Mouse (Mus musculus): Measurements from ENCODE around the gene Trim38. TPM values are rescaled to one million over a fixed set of nuclear protein-coding genes. Genes with fewer than 3 reads are reported as not detected.
"Not testable (repeated sequence)": the region's sequence is repeated elsewhere in the genome, so short reads cannot be mapped to it uniquely, and the experiment has no call there.

Trim38 gene
- polyA plus RNA-seq, 1 experiment from 2014 or later: not detected

GRCm38 (mm10) chr13:23750839-23751477 is 18.8 kb upstream of the Trim38 start, which contains the start of gene Hist1h2ab:
Gene Hist1h2ab, plus strand, starts transcription at chr13:23751126.
- H3K9ac ChIP-seq (replicated peaks; ENCODE audit: low read depth); H3K4me1 ChIP-seq (ENCODE audit: insufficient read depth, low read depth, low read length); H3K27me3 ChIP-seq (replicated peaks; ENCODE audit: insufficient read depth, low read length); H3K9me3 ChIP-seq (ENCODE audit: low read length); H3K36me3 ChIP-seq (ENCODE audit: insufficient read depth, low read length): not testable (repeated sequence)
- TF ChIP-seq CTCF (IDR thresholded peaks at IDR 0.05): 0 out of 2 replicates have a peak, but pooled peaks have one; percentile 16
- TF ChIP-seq EP300 (IDR thresholded peaks at IDR 0.05): peak; percentile 64
- peak within 1 kb of the TSS; percentile 89 for H3K27ac ChIP-seq (ENCODE audit: low read length)
- ATAC-seq (peak; percentile 45), DNase-seq (ENCODE audit: low spot score) (peak; percentile 93)
- WGBS: under 1% methylated on average over 25 of the region's 47 CpGs
- peak within 1 kb of the TSS; percentile 62 for H3K4me2 ChIP-seq (replicated peaks; ENCODE audit: low read depth, low read length)
- peak within 1 kb of the TSS; percentile 31 for H3K4me3 ChIP-seq (ENCODE audit: low read depth, low read length)

GRCm38 (mm10) chr13:23751478-23751956 is 18.2 kb upstream of the Trim38 start:
- Histone ChIP-seq H3K27me3 (replicated peaks; ENCODE audit: insufficient read depth, low read length) (no peaks in the 10 kb centered on the region), H3K4me2 (replicated peaks; ENCODE audit: low read depth, low read length) (peak overlapping the region; percentile 62), H3K9ac (replicated peaks; ENCODE audit: low read depth) (no peak overlapping the region), H3K36me3 (ENCODE audit: insufficient read depth, low read length) (no peaks in the 10 kb centered on the region), H3K9me3 (ENCODE audit: low read length) (no peaks in the 10 kb centered on the region), H3K4me1 (ENCODE audit: insufficient read depth, low read depth, low read length) (no peaks in the 10 kb centered on the region; the same call in 1 of the 2 replicates), H3K27ac (ENCODE audit: low read length) (peak overlapping the region; percentile 73), H3K4me3 (ENCODE audit: low read depth, low read length) (peak overlapping the region; percentile 31; the same call in 1 of the 2 replicates)
- under 1% methylated on average over 11 of the region's 11 CpGs for WGBS
- TF ChIP-seq EP300 (IDR thresholded peaks at IDR 0.05) (no peak), CTCF (IDR thresholded peaks at IDR 0.05) (no peak)
- no peak for ATAC-seq
- DNase-seq (ENCODE audit: low spot score): no peak

GRCm38 (mm10) chr13:23752067-23752741 is 17.5 kb upstream of the Trim38 start, which contains the start of gene Hist1h3b:
Gene Hist1h3b, plus strand, starts transcription at chr13:23752267.
- ATAC-seq (peak; percentile 62), DNase-seq (ENCODE audit: low spot score) (peak; percentile 91)
- Histone ChIP-seq H3K27ac (ENCODE audit: low read length) (peak within 1 kb of the TSS; percentile 89), H3K4me2 (replicated peaks; ENCODE audit: low read depth, low read length) (peak within 1 kb of the TSS; percentile 62), H3K4me3 (ENCODE audit: low read depth, low read length) (peak within 1 kb of the TSS; percentile 31)
- H3K36me3 ChIP-seq (ENCODE audit: insufficient read depth, low read length); H3K27me3 ChIP-seq (replicated peaks; ENCODE audit: insufficient read depth, low read length); H3K9ac ChIP-seq (replicated peaks; ENCODE audit: low read depth); H3K9me3 ChIP-seq (ENCODE audit: low read length); H3K4me1 ChIP-seq (ENCODE audit: insufficient read depth, low read depth, low read length): not testable (repeated sequence)
- WGBS: 1% methylated on average over 14 of the region's 47 CpGs

GRCm38 (mm10) chr13:23752742-23753172 is 17.0 kb upstream of the Trim38 start:
- DNase-seq (ENCODE audit: low spot score) (no peak), ATAC-seq (no peak)
- H3K4me3 ChIP-seq (ENCODE audit: low read depth, low read length): no peak overlapping the region
- TF ChIP-seq EP300 (IDR thresholded peaks at IDR 0.05) (no peak), CTCF (IDR thresholded peaks at IDR 0.05) (no peak)
- H3K9ac ChIP-seq (replicated peaks; ENCODE audit: low read depth): no peak overlapping the region
- no peaks in the 10 kb centered on the region for H3K9me3 ChIP-seq (ENCODE audit: low read length)
- H3K27me3 ChIP-seq (replicated peaks; ENCODE audit: insufficient read depth, low read length): no peaks in the 10 kb centered on the region
- H3K36me3 ChIP-seq (ENCODE audit: insufficient read depth, low read length): no peaks in the 10 kb centered on the region
- WGBS: 2% methylated on average over 6 of the region's 6 CpGs
- no peak overlapping the region for H3K27ac ChIP-seq (ENCODE audit: low read length)
- no peaks in the 10 kb centered on the region; the same call in 1 of the 2 replicates for H3K4me1 ChIP-seq (ENCODE audit: insufficient read depth, low read depth, low read length)
- H3K4me2 ChIP-seq (replicated peaks; ENCODE audit: low read depth, low read length): peak overlapping the region; percentile 19; the same call in 1 of the 2 replicates

DNA sequence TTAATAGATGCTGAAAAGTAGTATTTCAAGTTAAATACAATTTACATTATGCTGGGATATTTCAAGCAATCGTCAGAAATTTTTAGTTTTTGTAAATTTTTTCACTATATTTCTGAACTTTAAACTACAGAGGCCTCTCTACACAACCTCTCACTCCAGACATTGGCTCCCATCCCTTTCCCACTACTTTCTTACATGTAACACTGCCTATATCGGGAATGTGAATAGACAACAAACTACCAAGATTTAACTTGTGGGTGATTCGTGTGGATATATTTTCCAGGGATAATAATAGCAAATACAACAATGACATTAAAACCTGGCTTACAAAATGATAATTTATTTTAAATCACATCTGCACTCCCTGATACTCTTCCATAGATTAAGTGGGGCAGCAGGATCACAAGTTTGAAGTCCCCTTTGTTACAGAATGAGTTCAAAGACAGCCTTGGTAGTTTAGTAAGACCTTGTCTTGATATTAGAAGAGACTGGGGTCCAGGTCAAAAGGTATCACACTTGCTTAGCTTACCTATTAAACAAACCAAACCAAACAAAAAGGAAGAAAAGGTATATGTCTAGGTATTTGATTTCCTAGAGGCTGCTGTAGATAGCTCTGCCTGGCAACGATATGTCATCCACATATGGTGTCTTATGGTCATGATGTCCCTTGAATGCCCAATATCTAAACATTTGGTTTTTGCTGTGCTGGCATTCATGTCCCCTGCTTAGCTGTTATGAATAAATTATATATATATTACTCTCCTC is 16.2 kb upstream of the Trim38 start:
- H3K9ac ChIP-seq (replicated peaks; ENCODE audit: low read depth): no peak overlapping the region

GRCm38 (mm10) chr13:23755000-23755399 is 14.7 kb upstream of the Trim38 start:
- Histone ChIP-seq H3K27me3 (replicated peaks; ENCODE audit: insufficient read depth, low read length) (no peaks in the 10 kb centered on the region), H3K36me3 (ENCODE audit: insufficient read depth, low read length) (no peaks in the 10 kb centered on the region), H3K4me1 (ENCODE audit: insufficient read depth, low read depth, low read length) (no peaks in the 10 kb centered on the region; the same call in 1 of the 2 replicates), H3K9me3 (ENCODE audit: low read length) (no peaks in the 10 kb centered on the region), H3K27ac (ENCODE audit: low read length) (no peak overlapping the region), H3K4me3 (ENCODE audit: low read depth, low read length) (no peak overlapping the region), H3K9ac (replicated peaks; ENCODE audit: low read depth) (no peak overlapping the region), H3K4me2 (replicated peaks; ENCODE audit: low read depth, low read length) (no peak overlapping the region)
- TF ChIP-seq CTCF (IDR thresholded peaks at IDR 0.05) (no peak), EP300 (IDR thresholded peaks at IDR 0.05) (no peak)
- no peak for DNase-seq (ENCODE audit: low spot score)
- no peak for ATAC-seq

More for the DNA sequence above, 16.2 kb upstream of the Trim38 start:
- Histone ChIP-seq H3K4me1 (ENCODE audit: insufficient read depth, low read depth, low read length) (no peaks in the 10 kb centered on the region; the same call in 1 of the 2 replicates), H3K36me3 (ENCODE audit: insufficient read depth, low read length) (no peaks in the 10 kb centered on the region), H3K4me2 (replicated peaks; ENCODE audit: low read depth, low read length) (no peak overlapping the region), H3K27ac (ENCODE audit: low read length) (no peak overlapping the region), H3K4me3 (ENCODE audit: low read depth, low read length) (no peak overlapping the region), H3K9me3 (ENCODE audit: low read length) (no peaks in the 10 kb centered on the region), H3K27me3 (replicated peaks; ENCODE audit: insufficient read depth, low read length) (no peaks in the 10 kb centered on the region)
- no peak for TF ChIP-seq CTCF (IDR thresholded peaks at IDR 0.05)
- 38% methylated on average over 4 of the region's 4 CpGs for WGBS
- DNase-seq (ENCODE audit: low spot score) (no peak), ATAC-seq (no peak)

Data from lung, postnatal 0 days (tissue).